Mouse (Mus musculus) liver, embryonic 16.5 days (tissue): ENCODE data around the gene Prrxl1. TPM values are rescaled to one million over a fixed set of nuclear protein-coding genes. Genes with fewer than 3 reads are reported as not detected.

Source experiments
- ATAC-seq: fragments of 200-750 bp; cut with Nextera tagmentation; 2 replicates; pipeline ENCODE4 v1.8.0; 2017; ENCODE audit warnings: low read depth, mild to moderate bottlenecking, moderate number of reproducible peaks, moderate library complexity
- H3K27ac ChIP-seq: fragments of 300-500 bp; sonication (generic); 2 replicates; pipeline ENCODE4 v1.5.1; 2014; ENCODE audit warnings: mild to moderate bottlenecking, low read length
- H3K27me3 ChIP-seq: fragments of 300-500 bp; sonication (generic); 2 replicates; pipeline ENCODE4 v1.6.1; 2014; ENCODE audit warnings: low read depth, low read length, mixed read lengths; ENCODE audit not compliant: control insufficient read depth, insufficient read depth
- H3K36me3 ChIP-seq: fragments of 300-500 bp; sonication (generic); 2 replicates; pipeline ENCODE4 v1.6.1; 2014; ENCODE audit warnings: mild to moderate bottlenecking; ENCODE audit not compliant: control insufficient read depth, insufficient read depth
- H3K4me1 ChIP-seq: fragments of 300-500 bp; sonication (generic); 2 replicates; pipeline ENCODE4 v1.6.1; 2014; ENCODE audit warnings: low read depth, low read length, mixed read lengths; ENCODE audit not compliant: control insufficient read depth
- H3K4me2 ChIP-seq: fragments of 300-500 bp; sonication (generic); 2 replicates; pipeline ENCODE4 v1.6.1; 2014; ENCODE audit warnings: low read depth, low read length, mixed read lengths
- H3K4me3 ChIP-seq: fragments of 300-500 bp; sonication (generic); 2 replicates; pipeline ENCODE4 v1.5.1; 2014; ENCODE audit warnings: low read depth, mild to moderate bottlenecking, low read length
- H3K9ac ChIP-seq: fragments of 300-500 bp; sonication (generic); 2 replicates; pipeline ENCODE4 v1.6.1; 2014; ENCODE audit warnings: low read depth, low read length
- H3K9me3 ChIP-seq: fragments of 300-500 bp; sonication (generic); replicated peaks from 2 replicates; pipeline ENCODE4 v1.6.1; 2016; ENCODE audit warnings: low read length; ENCODE audit not compliant: control insufficient read depth
- WGBS: fragments of 180-500 bp; shearing (Covaris S2); extraction: QIAGEN DNeasy Blood & Tissue Kit; methylation state at CpG from one replicate; pipeline ENCODE4 v1.1.7; 2014; ENCODE audit not compliant: insufficient replicate concordance; 5-methylcytosine and 5-hydroxymethylcytosine counted together
- polyA plus RNA-seq: library from polyadenylated mRNA; unstranded; fragments of >200 nt; fragmentation: Nextera tagmentation; extraction: Ambion mirVana; gene quantifications from 2 replicates; pipeline ENCODE4 v1.2.1, GENCODE M21; 2015

Prrxl1 gene
- polyA plus RNA-seq, 1 experiment from 2014 or later, result not detected

- 17% methylated on average over 3 of the region's 3 CpGs for WGBS
- Histone ChIP-seq H3K4me3 (no peak overlapping the region), H3K4me1 (no peaks in the 10 kb centered on the region), H3K36me3 (no peaks in the 10 kb centered on the region), H3K27ac (no peak overlapping the region), H3K9me3 (no peaks in the 10 kb centered on the region), H3K27me3 (no peaks in the 10 kb centered on the region), H3K4me2 (no peak overlapping the region), H3K9ac (no peak overlapping the region)
- no peak for ATAC-seq
Observed at GRCm38 (mm10) chr14:32609392-32609791, 10.2 kb downstream of the Prrxl1 start.

GRCm38 (mm10) chr14:32617253-32617652 lies 18.0 kb downstream of the Prrxl1 start:
- Histone ChIP-seq H3K4me2 (no peak overlapping the region), H3K27ac (no peak overlapping the region), H3K4me1 (no peaks in the 10 kb centered on the region), H3K27me3 (no peaks in the 10 kb centered on the region), H3K36me3 (no peaks in the 10 kb centered on the region), H3K4me3 (no peak overlapping the region), H3K9me3 (no peaks in the 10 kb centered on the region), H3K9ac (no peak overlapping the region)
- no peak for ATAC-seq
- 69% methylated on average over 5 of the region's 5 CpGs for WGBS

- Histone ChIP-seq H3K9ac (no peak overlapping the region), H3K27me3 (no peaks in the 10 kb centered on the region), H3K36me3 (no peaks in the 10 kb centered on the region), H3K27ac (no peak overlapping the region), H3K4me3 (no peak overlapping the region), H3K4me1 (no peaks in the 10 kb centered on the region), H3K9me3 (no peaks in the 10 kb centered on the region), H3K4me2 (no peak overlapping the region)
- ATAC-seq, result no peak
- WGBS, result 13% methylated on average over 3 of the region's 3 CpGs
Observed at GRCm38 (mm10) chr14:32624245-32624644, 25.0 kb downstream of the Prrxl1 start.

- no peak overlapping the region for H3K9ac ChIP-seq
- ATAC-seq, result no peak
- H3K27ac ChIP-seq, result no peak overlapping the region
- 52% methylated on average over 7 of the region's 7 CpGs for WGBS
- H3K9me3 ChIP-seq, result no peaks in the 10 kb centered on the region
- H3K27me3 ChIP-seq, result no peaks in the 10 kb centered on the region
- no peaks in the 10 kb centered on the region for H3K4me1 ChIP-seq
- H3K4me2 ChIP-seq, result no peak overlapping the region
- no peak overlapping the region for H3K4me3 ChIP-seq
- no peaks in the 10 kb centered on the region for H3K36me3 ChIP-seq
Observed at GRCm38 (mm10) chr14:32624811-32625210, 25.6 kb downstream of the Prrxl1 start.

GRCm38 (mm10) chr14:32627271-32627670 lies 28.1 kb downstream of the Prrxl1 start:
- no peak overlapping the region for H3K27ac ChIP-seq
- no peak overlapping the region for H3K9ac ChIP-seq
- no peaks in the 10 kb centered on the region for H3K27me3 ChIP-seq
- H3K9me3 ChIP-seq, result no peaks in the 10 kb centered on the region
- no peaks in the 10 kb centered on the region for H3K4me1 ChIP-seq
- ATAC-seq, result no peak
- WGBS, result 31% methylated on average over 2 of the region's 2 CpGs
- H3K4me2 ChIP-seq, result no peak overlapping the region
- no peak overlapping the region for H3K4me3 ChIP-seq
- no peaks in the 10 kb centered on the region for H3K36me3 ChIP-seq

GRCm38 (mm10) chr14:32628584-32628983 lies 29.4 kb downstream of the Prrxl1 start:
- Histone ChIP-seq H3K4me2 (no peak overlapping the region), H3K4me1 (no peaks in the 10 kb centered on the region), H3K4me3 (no peak overlapping the region), H3K27me3 (no peaks in the 10 kb centered on the region), H3K36me3 (no peaks in the 10 kb centered on the region), H3K9ac (no peak overlapping the region), H3K27ac (no peak overlapping the region), H3K9me3 (no peaks in the 10 kb centered on the region)
- ATAC-seq, result no peak
- WGBS, result 36% methylated on average over 10 of the region's 10 CpGs

GRCm38 (mm10) chr14:32632908-32633600 lies 33.8 kb downstream of the Prrxl1 start:
- no peaks in the 10 kb centered on the region for H3K36me3 ChIP-seq
- no peak overlapping the region for H3K4me3 ChIP-seq
- no peak for ATAC-seq
- H3K27me3 ChIP-seq, result no peaks in the 10 kb centered on the region
- WGBS, result 54% methylated on average over 6 of the region's 6 CpGs
- no peak overlapping the region for H3K4me2 ChIP-seq
- no peak overlapping the region for H3K9ac ChIP-seq
- no peak overlapping the region for H3K27ac ChIP-seq
- no peaks in the 10 kb centered on the region for H3K4me1 ChIP-seq
- H3K9me3 ChIP-seq, result no peaks in the 10 kb centered on the region

GRCm38 (mm10) chr14:32634015-32634682 lies 34.9 kb downstream of the Prrxl1 start:
- Histone ChIP-seq H3K4me1 (no peaks in the 10 kb centered on the region), H3K9ac (no peak overlapping the region), H3K27ac (no peak overlapping the region), H3K4me3 (no peak overlapping the region), H3K36me3 (no peaks in the 10 kb centered on the region), H3K4me2 (no peak overlapping the region), H3K27me3 (no peaks in the 10 kb centered on the region), H3K9me3 (no peaks in the 10 kb centered on the region)
- WGBS, result 21% methylated on average over 11 of the region's 11 CpGs
- no peak for ATAC-seq

GRCm38 (mm10) chr14:32638485-32638884 lies 39.3 kb downstream of the Prrxl1 start:
- no peak for ATAC-seq

More at GRCm38 (mm10) chr14:32638485-32638884, 39.3 kb downstream of the Prrxl1 start:
- no peak overlapping the region for H3K9ac ChIP-seq
- no peak overlapping the region for H3K27ac ChIP-seq
- WGBS, result 59% methylated on average over 2 of the region's 2 CpGs
- no peaks in the 10 kb centered on the region for H3K4me1 ChIP-seq
- no peaks in the 10 kb centered on the region for H3K27me3 ChIP-seq
- no peaks in the 10 kb centered on the region for H3K9me3 ChIP-seq
- H3K4me3 ChIP-seq, result no peak overlapping the region
- no peaks in the 10 kb centered on the region for H3K36me3 ChIP-seq
- H3K4me2 ChIP-seq, result no peak overlapping the region
